Mouse (Mus musculus): Measurements from ENCODE around the gene Camsap1. TPM values are rescaled to one million over a fixed set of nuclear protein-coding genes. Genes with fewer than 3 reads are reported as not detected.
A peak's percentile ranks its signal among the peaks of the same experiment; 100 is the strongest.

The Camsap1 gene
- polyA plus RNA-seq, 1 experiment, result 12.1 TPM

- H3K36me3 ChIP-seq (ENCODE audit: control insufficient read depth, insufficient read depth), result peaks cover 6% of the 10 kb centered on the region
- no peaks in the 10 kb centered on the region for H3K27me3 ChIP-seq (ENCODE audit: control insufficient read depth, insufficient read depth, insufficient read length)
- peak overlapping the region; percentile 33 for H3K4me2 ChIP-seq (ENCODE audit: low read depth)
- H3ac ChIP-seq (ENCODE audit: control insufficient read depth, insufficient read length), result no peak overlapping the region
- peaks cover 45% of the 10 kb centered on the region for H3K79me2 ChIP-seq (ENCODE audit: control insufficient read depth, insufficient read depth)
- TF ChIP-seq SRF (IDR thresholded peaks at IDR 0.05; ENCODE audit: control insufficient read depth, insufficient read length, low read depth) (no peak), USF1 (IDR thresholded peaks at IDR 0.05; ENCODE audit: low read depth) (no peak), E2F4 (IDR thresholded peaks at IDR 0.05; ENCODE audit: insufficient read depth) (no peak), MYOG (IDR thresholded peaks at IDR 0.05; ENCODE audit: control insufficient read depth in 1 of 3, insufficient read depth in 1 of 3, insufficient read length in 2 of 3, low read depth in 2 of 3) (no peak), CEBPB (IDR thresholded peaks at IDR 0.05; ENCODE audit: insufficient read depth, poor library complexity, severe bottlenecking) (no peak), TCF3 (IDR thresholded peaks at IDR 0.05; ENCODE audit: insufficient read length, low read depth) (no peak), POLR2A (IDR thresholded peaks at IDR 0.05; ENCODE audit: insufficient read length, low read depth) (no peak), MAX (IDR thresholded peaks at IDR 0.05; ENCODE audit: low read depth) (no peak), MYOD1 (IDR thresholded peaks at IDR 0.05; ENCODE audit: control insufficient read depth in 1 of 3, insufficient read length in 2 of 3, low read depth in 2 of 3) (no peak), POLR2AphosphoS2 (IDR thresholded peaks at IDR 0.05; ENCODE audit: insufficient read length, low read depth) (no peak), REST (IDR thresholded peaks at IDR 0.05; ENCODE audit: insufficient read depth, insufficient read length) (no peak), TCF12 (IDR thresholded peaks at IDR 0.05; ENCODE audit: insufficient read depth, poor library complexity, severe bottlenecking) (no peak)
- no peak overlapping the region for H3K4me3 ChIP-seq
Observed at GRCm38 (mm10) chr2:26017326-26017725, 34.2 kb upstream of the Camsap1 start.

GRCm38 (mm10) chr2:26013674-26014073, 30.6 kb upstream of the Camsap1 start:
- TF ChIP-seq TCF3 (IDR thresholded peaks at IDR 0.05; ENCODE audit: insufficient read length, low read depth), result no peak
- no peak for TF ChIP-seq POLR2AphosphoS2 (IDR thresholded peaks at IDR 0.05; ENCODE audit: insufficient read length, low read depth)
- no peak for TF ChIP-seq CEBPB (IDR thresholded peaks at IDR 0.05; ENCODE audit: insufficient read depth, poor library complexity, severe bottlenecking)
- no peak for TF ChIP-seq USF1 (IDR thresholded peaks at IDR 0.05; ENCODE audit: low read depth)
- TF ChIP-seq SRF (IDR thresholded peaks at IDR 0.05; ENCODE audit: control insufficient read depth, insufficient read length, low read depth), result no peak
- peaks cover 21% of the 10 kb centered on the region for H3K36me3 ChIP-seq (ENCODE audit: control insufficient read depth, insufficient read depth)
- H3ac ChIP-seq (ENCODE audit: control insufficient read depth, insufficient read length), result no peak overlapping the region
- H3K4me2 ChIP-seq (ENCODE audit: low read depth), result no peak overlapping the region
- H3K79me2 ChIP-seq (ENCODE audit: control insufficient read depth, insufficient read depth), result peaks cover 25% of the 10 kb centered on the region
- no peak overlapping the region for H3K4me3 ChIP-seq
- H3K27me3 ChIP-seq (ENCODE audit: control insufficient read depth, insufficient read depth, insufficient read length), result no peaks in the 10 kb centered on the region

DNA sequence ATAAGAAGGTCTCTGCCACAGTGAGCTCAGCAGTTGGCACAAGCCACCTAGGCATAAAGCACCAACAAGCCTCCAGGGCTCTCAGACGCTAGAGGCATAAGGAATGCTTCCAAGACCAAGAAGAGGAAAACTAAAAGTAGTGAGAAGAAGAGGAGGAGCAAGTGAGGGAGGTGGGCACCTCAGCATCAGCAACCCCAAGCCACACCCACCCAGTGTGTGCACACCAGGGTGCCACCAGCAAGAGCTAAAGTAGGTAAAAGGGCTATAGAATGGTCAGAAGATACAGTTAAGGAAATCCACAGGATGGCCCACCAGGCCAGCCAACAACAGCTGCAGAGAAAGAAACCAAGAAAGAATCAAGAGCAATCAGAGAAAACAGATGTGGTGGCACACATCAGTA, 28.3 kb upstream of the Camsap1 start:
- TF ChIP-seq USF1 (IDR thresholded peaks at IDR 0.05; ENCODE audit: low read depth) (no peak), SRF (IDR thresholded peaks at IDR 0.05; ENCODE audit: control insufficient read depth, insufficient read length, low read depth) (no peak), MYOG (IDR thresholded peaks at IDR 0.05; ENCODE audit: control insufficient read depth in 1 of 3, insufficient read depth in 1 of 3, insufficient read length in 2 of 3, low read depth in 2 of 3) (no peak), POLR2AphosphoS2 (IDR thresholded peaks at IDR 0.05; ENCODE audit: insufficient read length, low read depth) (no peak), REST (IDR thresholded peaks at IDR 0.05; ENCODE audit: insufficient read depth, insufficient read length) (no peak), TCF12 (IDR thresholded peaks at IDR 0.05; ENCODE audit: insufficient read depth, poor library complexity, severe bottlenecking) (no peak), E2F4 (IDR thresholded peaks at IDR 0.05; ENCODE audit: insufficient read depth) (no peak), MAX (IDR thresholded peaks at IDR 0.05; ENCODE audit: low read depth) (no peak), POLR2A (IDR thresholded peaks at IDR 0.05; ENCODE audit: insufficient read length, low read depth) (no peak), CEBPB (IDR thresholded peaks at IDR 0.05; ENCODE audit: insufficient read depth, poor library complexity, severe bottlenecking) (no peak), TCF3 (IDR thresholded peaks at IDR 0.05; ENCODE audit: insufficient read length, low read depth) (no peak)
- Histone ChIP-seq H3K4me2 (ENCODE audit: low read depth) (no peak overlapping the region), H3K4me3 (no peak overlapping the region), H3K79me2 (ENCODE audit: control insufficient read depth, insufficient read depth) (peaks cover 5% of the 10 kb centered on the region), H3K27me3 (ENCODE audit: control insufficient read depth, insufficient read depth, insufficient read length) (no peaks in the 10 kb centered on the region), H3ac (ENCODE audit: control insufficient read depth, insufficient read length) (no peak overlapping the region), H3K36me3 (ENCODE audit: control insufficient read depth, insufficient read depth) (peaks cover 27% of the 10 kb centered on the region)

DNA sequence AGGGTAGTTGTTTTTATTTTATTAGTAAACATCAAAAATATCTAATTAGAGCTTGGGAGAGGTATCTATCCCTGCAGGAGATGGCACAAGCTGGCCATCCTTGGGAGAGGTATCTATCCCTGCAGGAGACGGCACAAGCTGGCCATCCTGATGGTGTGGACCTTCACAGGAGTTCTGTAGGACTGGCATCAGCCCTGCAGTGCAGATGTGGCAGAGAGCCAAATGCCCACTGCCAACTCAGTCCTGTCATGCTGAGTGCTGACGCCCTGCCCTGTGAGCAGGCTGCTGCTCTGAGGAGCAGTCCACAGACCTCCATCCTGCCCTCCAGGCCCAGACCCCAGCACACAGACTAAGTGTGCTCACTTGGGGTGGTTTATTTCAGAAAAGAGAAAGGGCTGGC, 18.9 kb upstream of the Camsap1 start:
- Histone ChIP-seq H3K27me3 (ENCODE audit: control insufficient read depth, insufficient read depth, insufficient read length) (no peaks in the 10 kb centered on the region), H3K36me3 (ENCODE audit: control insufficient read depth, insufficient read depth) (peaks cover 58% of the 10 kb centered on the region), H3ac (ENCODE audit: control insufficient read depth, insufficient read length) (no peak overlapping the region), H3K79me2 (ENCODE audit: control insufficient read depth, insufficient read depth) (no peaks in the 10 kb centered on the region), H3K4me2 (ENCODE audit: low read depth) (no peak overlapping the region), H3K4me3 (no peak overlapping the region)
- no peak for TF ChIP-seq MYOD1 (IDR thresholded peaks at IDR 0.05; ENCODE audit: control insufficient read depth in 1 of 3, insufficient read length in 2 of 3, low read depth in 2 of 3)
- TF ChIP-seq SRF (IDR thresholded peaks at IDR 0.05; ENCODE audit: control insufficient read depth, insufficient read length, low read depth), result no peak

DNA sequence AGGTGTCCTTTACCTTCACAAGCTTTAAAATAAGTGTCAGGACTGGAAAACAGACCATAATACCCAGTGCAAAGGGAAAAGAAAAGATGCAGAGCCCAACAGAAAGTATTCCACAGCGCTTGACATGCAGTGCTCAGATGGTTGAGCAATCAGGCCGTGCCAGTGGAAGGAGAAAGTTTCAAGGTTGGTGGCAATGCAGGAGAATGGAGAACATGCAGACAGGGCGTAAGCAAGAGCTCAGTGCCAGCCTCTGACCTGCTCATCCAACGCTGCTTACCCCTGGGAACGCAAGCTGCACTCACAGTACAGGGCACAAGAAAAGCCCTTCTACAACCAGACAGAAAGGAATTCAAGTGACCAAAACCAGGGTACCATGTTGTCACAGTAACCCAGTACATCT, 18.1 kb upstream of the Camsap1 start:
- H3K4me3 ChIP-seq, result no peak overlapping the region
- no peak overlapping the region for H3K4me2 ChIP-seq (ENCODE audit: low read depth)
- TF ChIP-seq MYOD1 (IDR thresholded peaks at IDR 0.05; ENCODE audit: control insufficient read depth in 1 of 3, insufficient read length in 2 of 3, low read depth in 2 of 3) (no peak), SRF (IDR thresholded peaks at IDR 0.05; ENCODE audit: control insufficient read depth, insufficient read length, low read depth) (no peak), POLR2AphosphoS2 (IDR thresholded peaks at IDR 0.05; ENCODE audit: insufficient read length, low read depth) (no peak), MAX (IDR thresholded peaks at IDR 0.05; ENCODE audit: low read depth) (no peak), TCF3 (IDR thresholded peaks at IDR 0.05; ENCODE audit: insufficient read length, low read depth) (no peak), USF1 (IDR thresholded peaks at IDR 0.05; ENCODE audit: low read depth) (no peak), E2F4 (IDR thresholded peaks at IDR 0.05; ENCODE audit: insufficient read depth) (no peak), REST (IDR thresholded peaks at IDR 0.05; ENCODE audit: insufficient read depth, insufficient read length) (no peak), TCF12 (IDR thresholded peaks at IDR 0.05; ENCODE audit: insufficient read depth, poor library complexity, severe bottlenecking) (no peak), CEBPB (IDR thresholded peaks at IDR 0.05; ENCODE audit: insufficient read depth, poor library complexity, severe bottlenecking) (no peak), MYOG (IDR thresholded peaks at IDR 0.05; ENCODE audit: control insufficient read depth in 1 of 3, insufficient read depth in 1 of 3, insufficient read length in 2 of 3, low read depth in 2 of 3) (no peak), POLR2A (IDR thresholded peaks at IDR 0.05; ENCODE audit: insufficient read length, low read depth) (no peak)
- no peak overlapping the region for H3ac ChIP-seq (ENCODE audit: control insufficient read depth, insufficient read length)
- H3K79me2 ChIP-seq (ENCODE audit: control insufficient read depth, insufficient read depth), result no peaks in the 10 kb centered on the region
- H3K27me3 ChIP-seq (ENCODE audit: control insufficient read depth, insufficient read depth, insufficient read length), result no peaks in the 10 kb centered on the region
- H3K36me3 ChIP-seq (ENCODE audit: control insufficient read depth, insufficient read depth), result peaks cover 66% of the 10 kb centered on the region
